Mouse (Mus musculus): ENCODE data around the gene Gtf2b. TPM values are rescaled to one million over a fixed set of nuclear protein-coding genes. Genes with fewer than 3 reads are reported as not detected.

Gtf2b gene
- polyA plus RNA-seq (2015; fragmentation: Illumina TruSeq; extraction: RNeasy Lipid Tissue Mini Kit (QIAGEN cat#74804); ENCODE audit: low read depth, low replicate concordance): 59.5 TPM

DNA sequence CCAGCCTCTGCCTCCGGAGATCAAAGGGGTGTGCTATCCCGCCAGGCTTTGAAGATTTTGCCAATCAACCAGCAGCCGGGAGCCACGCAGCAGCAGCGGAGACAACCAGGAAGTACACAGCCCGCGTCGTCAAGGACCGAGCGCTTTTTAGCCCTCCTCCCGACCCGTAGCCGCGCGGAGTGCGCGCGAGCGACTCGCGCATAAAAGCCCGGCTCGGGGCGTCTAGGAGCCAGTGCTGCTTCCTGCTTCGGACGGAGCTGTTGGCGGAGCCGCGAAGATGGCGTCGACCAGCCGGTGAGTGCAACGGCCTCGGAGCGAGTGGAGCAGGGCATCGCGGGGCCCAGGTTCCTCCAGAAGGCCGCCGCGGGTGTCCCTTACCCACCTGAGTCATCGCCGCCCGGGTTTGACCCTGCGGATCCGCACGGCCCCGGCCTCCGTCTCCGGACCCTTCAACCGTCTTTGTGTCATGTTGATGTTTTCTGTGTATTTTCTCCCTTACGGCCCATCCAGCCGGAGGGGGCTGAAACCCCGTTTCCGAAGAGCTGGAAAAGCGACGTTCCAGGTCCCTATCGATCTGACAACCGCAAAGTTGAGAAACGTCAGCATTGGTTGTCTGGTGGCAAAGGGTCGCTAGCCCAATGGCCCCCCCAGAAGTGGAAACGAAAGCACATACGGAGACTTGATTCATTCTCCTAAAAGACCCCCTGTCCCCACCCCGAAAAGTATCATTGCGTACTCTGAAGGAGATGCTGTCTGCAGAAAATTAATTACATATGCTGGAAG, at the start of gene Gtf2b:
Gene Gtf2b (plus strand): TSS at position 51 of the 783 bp plus-strand sequence.

Other genes starting within 250 kb of the Gtf2b start
- 3.0 TPM for gene Gbp7, start 234.7 kb upstream of the Gtf2b start, polyA plus RNA-seq (2015; fragmentation: Illumina TruSeq; extraction: RNeasy Lipid Tissue Mini Kit (QIAGEN cat#74804); ENCODE audit: low read depth, low replicate concordance)
- 7.2 TPM for gene Gbp3, start 205.0 kb upstream of the Gtf2b start, polyA plus RNA-seq (2015; fragmentation: Illumina TruSeq; extraction: RNeasy Lipid Tissue Mini Kit (QIAGEN cat#74804); ENCODE audit: low read depth, low replicate concordance)
- gene Gbp2b, start 170.2 kb upstream of the Gtf2b start, polyA plus RNA-seq (2015; fragmentation: Illumina TruSeq; extraction: RNeasy Lipid Tissue Mini Kit (QIAGEN cat#74804); ENCODE audit: low read depth, low replicate concordance): not detected
- 4.2 TPM for gene Gbp2, start 144.4 kb upstream of the Gtf2b start, polyA plus RNA-seq (2015; fragmentation: Illumina TruSeq; extraction: RNeasy Lipid Tissue Mini Kit (QIAGEN cat#74804); ENCODE audit: low read depth, low replicate concordance)
- 7.5 TPM for gene Kyat3, start 64.0 kb upstream of the Gtf2b start, polyA plus RNA-seq (2015; fragmentation: Illumina TruSeq; extraction: RNeasy Lipid Tissue Mini Kit (QIAGEN cat#74804); ENCODE audit: low read depth, low replicate concordance)
- gene Pkn2, start 117.0 kb downstream of the Gtf2b start, polyA plus RNA-seq (2015; fragmentation: Illumina TruSeq; extraction: RNeasy Lipid Tissue Mini Kit (QIAGEN cat#74804); ENCODE audit: low read depth, low replicate concordance): 15.4 TPM

Measured in brain, adult 10 weeks (tissue).